Mouse (Mus musculus) gonadal fat pad, adult 2 months (tissue): Measurements from ENCODE around the gene Dctn3. TPM values are rescaled to one million over a fixed set of nuclear protein-coding genes. Genes with fewer than 3 reads are reported as not detected.
"Not testable (repeated sequence)": the region's sequence is repeated elsewhere in the genome, so short reads cannot be mapped to it uniquely, and the experiment has no call there.

Experiments
- DNase-seq: peaks from one replicate; pipeline ENCODE4 v3.0.0-alpha.2; 2012; ENCODE audit warnings: low read depth
- polyA plus RNA-seq: library from polyadenylated mRNA; depleted of rRNA; stranded (reverse); fragments of >200 nt; gene quantifications from 2 replicates; pipeline ENCODE4 v1.2.3, GENCODE M21; 2012; rRNA removed

The Dctn3 gene
- polyA plus RNA-seq = 77.0 and 98.9 TPM in 2 replicates

DNA sequence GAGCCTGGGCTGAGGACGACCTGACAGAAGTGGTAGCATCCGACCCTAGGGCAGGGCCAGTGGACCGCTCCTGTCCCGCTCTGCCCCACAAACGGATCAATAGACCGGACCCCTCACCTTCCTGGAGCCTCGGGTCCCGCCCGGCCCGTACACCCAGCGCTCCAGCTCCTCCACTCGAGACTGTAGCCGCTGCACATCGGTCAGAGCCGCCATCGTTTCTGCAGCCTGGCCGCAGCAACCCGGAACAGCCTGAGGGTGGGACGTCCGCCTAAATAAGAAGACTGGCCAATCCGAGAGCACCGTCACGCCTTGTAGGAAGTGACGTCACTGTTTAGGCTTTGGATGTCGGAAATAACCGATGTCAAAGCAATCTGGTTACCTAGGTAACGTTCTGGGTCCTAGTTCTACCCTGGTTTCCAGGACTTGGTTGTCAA lies at the start of gene Dctn3:
Gene Dctn3, minus strand, starts transcription at position 253 of the 434 bp plus-strand sequence.
- DNase-seq = no peak

GRCm38 (mm10) chr4:41767301-41767700 lies 44.3 kb upstream of the Dctn3 start:
- not testable (repeated sequence) for DNase-seq

GRCm38 (mm10) chr4:41763176-41763575 lies 40.2 kb upstream of the Dctn3 start:
- not testable (repeated sequence) for DNase-seq

DNA sequence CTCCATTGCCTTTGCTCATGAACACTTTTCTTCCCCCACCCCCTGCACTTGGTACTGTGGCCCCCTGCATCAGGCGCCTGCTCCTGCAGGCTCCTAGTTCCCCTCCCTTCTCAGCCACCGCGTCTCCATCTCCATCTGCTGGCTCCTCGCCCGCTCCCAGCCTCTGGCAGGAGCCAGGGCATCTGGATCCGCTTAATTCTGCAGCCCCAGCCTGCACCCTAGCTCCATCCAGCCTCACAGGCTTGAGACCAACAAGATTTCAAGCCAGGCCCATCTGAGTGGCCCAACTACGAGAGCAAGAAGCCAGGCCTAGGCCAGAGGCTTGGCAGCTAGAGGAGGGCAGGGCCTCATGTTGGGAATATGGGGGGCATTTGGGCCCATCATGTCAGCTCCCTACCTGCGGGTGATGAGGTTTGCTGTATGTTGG lies 39.7 kb upstream of the Dctn3 start:
- not testable (repeated sequence) for DNase-seq

DNA sequence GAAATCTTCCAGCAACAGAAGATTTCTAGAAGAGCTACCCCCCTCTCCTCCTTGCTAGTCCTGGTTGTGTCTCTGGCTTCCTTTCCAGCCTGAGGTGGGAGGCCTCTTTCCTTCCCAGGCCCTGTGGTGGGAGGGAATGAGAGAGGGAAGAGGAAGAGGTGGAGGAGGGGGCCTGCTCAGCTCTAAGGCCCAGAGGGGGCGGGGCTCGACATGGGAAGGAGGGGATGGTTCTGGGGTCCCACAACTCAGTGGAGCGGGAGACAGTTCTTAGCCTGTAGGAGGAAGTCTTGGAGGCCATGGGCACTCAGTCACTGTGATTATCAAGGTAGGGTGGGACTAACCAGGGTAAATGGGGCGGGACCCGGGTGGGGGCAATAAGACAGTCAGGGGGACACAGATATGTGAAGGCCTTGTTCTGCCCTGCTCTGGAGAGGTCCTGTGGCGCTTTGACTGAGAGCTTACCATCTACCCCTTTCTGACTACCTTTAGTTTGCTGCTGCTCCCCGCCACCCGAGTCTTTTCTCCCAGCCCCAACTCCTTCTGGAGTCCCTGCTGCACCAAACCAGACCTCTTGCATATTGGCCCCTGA lies 39.2 kb upstream of the Dctn3 start:
- no peak for DNase-seq

DNA sequence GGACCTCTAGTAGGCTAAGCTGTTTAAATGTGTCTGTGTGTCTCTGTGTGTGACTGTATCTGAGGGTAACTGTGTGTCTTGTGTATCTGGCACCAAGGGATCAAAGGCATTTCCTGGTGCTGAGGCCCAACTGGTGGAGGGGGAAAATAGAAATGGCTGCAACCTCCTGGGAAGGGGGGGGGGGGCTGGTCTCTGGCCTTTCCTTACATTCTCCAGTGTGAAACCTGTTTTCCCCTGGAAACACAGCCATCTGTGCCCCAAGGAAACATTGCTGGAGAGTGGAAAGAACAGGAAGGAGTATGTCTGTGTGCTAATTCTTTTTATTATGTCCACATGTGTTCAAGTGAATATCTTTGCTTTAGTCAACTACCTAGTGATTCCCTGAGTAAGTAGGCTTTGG lies 38.7 kb upstream of the Dctn3 start:
- DNase-seq = no peak

DNA sequence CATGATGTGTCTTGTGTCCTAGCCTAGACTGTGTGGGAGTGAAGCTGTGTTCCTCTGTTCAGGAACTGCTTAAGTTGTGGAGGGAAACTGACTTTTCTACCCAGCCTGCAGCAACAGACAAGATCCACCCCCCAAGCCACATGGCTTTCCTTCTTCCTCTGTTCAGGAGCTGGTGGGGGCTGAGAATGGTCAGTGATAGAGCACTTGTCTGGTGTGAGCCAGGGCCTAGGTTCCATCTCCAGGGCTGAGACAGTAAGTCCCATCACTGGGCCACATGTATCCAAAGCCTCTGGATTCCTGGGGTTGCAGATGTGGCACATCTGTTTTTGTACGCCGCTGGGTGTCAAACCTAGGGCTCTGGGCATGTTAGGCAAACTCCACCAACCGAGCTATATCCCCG lies 37.9 kb upstream of the Dctn3 start:
- no peak for DNase-seq

DNA sequence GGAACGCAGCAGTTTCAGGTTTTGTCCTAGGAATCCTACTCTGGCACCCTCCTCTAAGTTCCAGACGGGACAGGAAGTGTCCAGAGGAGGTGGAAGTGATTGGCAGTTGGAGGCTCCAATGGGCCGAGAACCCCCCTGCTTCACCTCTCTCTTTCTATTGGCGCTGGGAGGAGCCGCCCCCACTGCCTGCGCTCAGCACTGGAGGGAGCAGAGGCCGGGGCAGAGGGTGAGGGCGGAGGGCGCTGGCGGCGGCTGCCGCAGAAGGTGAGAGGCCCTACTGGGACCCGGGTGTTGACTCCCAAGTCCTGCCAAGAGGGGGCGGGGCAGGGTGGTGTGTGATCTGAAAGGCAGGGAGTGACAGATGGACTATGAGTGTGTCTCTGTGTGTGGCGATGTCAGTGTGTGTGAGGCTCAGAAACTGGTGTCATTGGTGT lies 37.3 kb upstream of the Dctn3 start:
- no peak for DNase-seq

DNA sequence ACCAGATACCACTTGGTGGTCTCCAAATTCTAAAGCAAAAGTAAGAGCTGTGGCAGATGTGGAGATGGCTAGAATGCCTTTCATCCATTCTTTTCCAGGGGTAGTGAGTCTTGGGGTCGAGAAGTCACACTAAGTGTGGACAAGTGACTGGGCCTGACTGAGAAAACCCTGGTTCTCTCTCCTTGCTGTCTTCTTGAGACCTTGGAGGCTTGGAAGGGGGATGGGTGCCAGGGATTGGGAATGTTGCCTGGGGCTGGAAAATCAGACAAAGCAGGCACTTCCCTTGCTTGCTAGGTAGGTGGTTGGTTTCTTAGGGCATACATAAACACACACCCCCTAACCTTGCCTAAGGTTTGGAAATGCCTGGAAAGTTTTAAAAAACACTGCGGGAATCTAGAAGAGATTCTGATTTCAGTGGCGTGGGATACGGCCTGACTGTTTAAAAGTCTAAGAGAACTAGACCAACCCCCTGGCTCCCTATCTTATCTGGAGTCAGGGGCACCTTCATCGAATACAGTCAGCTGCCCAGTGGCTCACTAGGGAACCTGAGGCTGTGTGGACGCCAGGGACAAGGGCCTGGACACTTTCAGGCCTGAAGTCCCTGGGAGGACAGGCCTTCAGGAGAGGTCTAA lies 36.8 kb upstream of the Dctn3 start:
- no peak for DNase-seq

DNA sequence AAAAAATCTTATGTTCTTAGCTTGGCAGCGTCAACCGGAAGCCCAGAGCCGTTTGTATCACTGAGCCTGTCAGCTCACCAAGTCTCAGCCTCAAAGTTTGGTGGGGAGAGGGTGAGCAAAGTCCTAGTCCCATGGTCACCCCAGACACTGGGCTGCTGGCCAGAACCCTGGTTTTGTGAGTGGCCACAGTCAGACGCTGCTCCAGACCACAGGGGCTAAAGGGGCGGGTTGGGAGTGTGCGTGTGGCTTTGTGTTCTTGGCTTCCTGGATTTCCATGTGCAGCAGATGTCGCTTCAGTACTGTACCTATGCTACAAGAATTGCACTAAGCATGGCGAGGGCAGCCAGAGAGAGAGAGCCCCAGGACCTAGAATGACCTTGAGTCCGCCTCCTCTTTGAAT lies 36.2 kb upstream of the Dctn3 start:
- no peak for DNase-seq

- no peak for DNase-seq
Measured at GRCm38 (mm10) chr4:41758701-41759100, 35.7 kb upstream of the Dctn3 start.

- no peak for DNase-seq
Measured at GRCm38 (mm10) chr4:41758021-41758420, 35.1 kb upstream of the Dctn3 start.

DNA sequence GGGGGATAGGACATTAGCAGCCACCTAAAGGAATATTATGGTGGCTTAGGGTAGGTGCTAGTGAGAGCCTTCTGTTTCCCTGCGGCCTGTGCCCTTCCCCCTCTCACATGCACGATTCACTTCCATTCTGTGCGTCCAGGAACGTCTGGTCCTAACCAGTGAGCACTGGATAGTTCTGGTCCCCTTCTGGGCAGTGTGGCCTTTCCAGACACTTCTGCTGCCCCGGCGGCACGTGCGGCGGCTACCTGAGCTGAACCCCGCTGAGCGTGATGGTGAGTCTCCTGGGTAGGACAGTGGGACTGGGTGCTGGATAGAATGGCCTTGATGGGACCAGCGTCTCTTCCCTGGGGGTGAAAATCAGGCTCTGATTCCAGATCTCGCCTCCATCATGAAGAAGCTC lies 34.4 kb upstream of the Dctn3 start:
- no peak for DNase-seq

- no peak for DNase-seq
Measured at GRCm38 (mm10) chr4:41756440-41756839, 33.5 kb upstream of the Dctn3 start.

- no peak for DNase-seq
Measured at GRCm38 (mm10) chr4:41755338-41756305, 32.7 kb upstream of the Dctn3 start, which contains the start of gene Sigmar1. Gene Sigmar1 (minus strand): TSS chr4:41756157.

DNA sequence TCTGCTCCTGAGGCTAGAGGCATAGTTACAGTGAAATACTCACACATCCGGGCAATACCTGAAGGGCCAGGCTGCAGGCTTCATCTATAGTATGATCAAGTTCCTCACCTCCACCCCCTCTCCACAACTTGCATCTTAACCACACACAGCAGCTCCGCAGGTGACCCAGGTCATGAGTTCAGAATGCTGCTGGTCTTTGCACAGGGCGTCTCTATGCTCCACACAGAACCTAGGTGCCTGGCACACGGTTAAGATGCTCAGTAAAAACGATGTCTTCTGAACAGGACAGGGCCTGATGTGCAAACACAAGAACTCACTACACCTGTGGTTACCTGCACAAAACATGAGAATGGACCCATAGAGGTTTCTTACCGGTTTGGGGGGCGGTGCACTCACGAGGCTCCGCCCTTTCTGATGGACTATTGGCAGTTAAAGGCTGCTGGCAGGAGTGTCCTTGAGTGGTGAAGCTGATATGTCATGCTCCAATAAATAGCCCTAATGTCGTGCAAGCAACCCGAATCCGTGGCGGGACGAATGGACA lies 31.9 kb upstream of the Dctn3 start, which contains the start of gene Galt:
Gene Galt, plus strand, starts transcription at position 432 of the 541 bp plus-strand sequence.
- DNase-seq = no peak

DNA sequence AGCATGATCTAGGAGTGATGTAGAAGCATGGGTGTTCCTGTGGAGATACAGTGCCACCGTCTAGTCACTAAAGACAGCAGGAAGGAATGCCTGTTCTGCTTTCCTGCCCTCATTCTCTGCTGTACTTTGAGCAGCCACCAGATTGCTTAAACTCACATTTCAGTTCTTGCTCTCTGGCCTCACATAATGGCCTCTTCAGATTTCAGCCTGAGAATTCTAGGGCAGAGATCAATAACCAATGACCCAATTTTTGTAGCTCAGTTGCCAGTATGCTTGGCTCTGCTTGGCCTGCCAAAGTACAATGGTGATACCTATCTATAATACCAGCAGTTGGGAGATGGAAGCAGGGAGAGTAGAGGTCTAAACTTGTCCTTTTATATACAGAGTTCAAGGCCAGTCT lies 22.1 kb upstream of the Dctn3 start:
- DNase-seq = no peak

DNA sequence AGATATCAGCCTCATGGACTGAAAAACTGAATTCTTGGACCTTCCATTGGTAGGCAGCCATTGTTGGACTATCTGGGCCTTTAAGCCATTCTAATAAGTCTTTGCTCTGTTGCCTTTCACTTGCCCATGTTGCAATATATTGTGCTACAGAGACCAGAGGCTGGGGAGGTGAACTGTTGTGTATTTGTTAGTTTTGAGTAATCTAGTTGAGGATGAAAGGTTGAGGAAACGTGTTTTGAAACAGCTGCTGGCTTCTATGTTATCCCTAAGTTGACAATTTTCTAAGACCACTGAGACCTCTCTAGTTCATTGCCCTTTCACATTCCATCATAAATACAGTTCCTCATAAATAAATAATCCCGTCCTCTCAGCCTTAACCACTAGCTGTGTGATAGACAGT lies 21.2 kb upstream of the Dctn3 start:
- no peak for DNase-seq

DNA sequence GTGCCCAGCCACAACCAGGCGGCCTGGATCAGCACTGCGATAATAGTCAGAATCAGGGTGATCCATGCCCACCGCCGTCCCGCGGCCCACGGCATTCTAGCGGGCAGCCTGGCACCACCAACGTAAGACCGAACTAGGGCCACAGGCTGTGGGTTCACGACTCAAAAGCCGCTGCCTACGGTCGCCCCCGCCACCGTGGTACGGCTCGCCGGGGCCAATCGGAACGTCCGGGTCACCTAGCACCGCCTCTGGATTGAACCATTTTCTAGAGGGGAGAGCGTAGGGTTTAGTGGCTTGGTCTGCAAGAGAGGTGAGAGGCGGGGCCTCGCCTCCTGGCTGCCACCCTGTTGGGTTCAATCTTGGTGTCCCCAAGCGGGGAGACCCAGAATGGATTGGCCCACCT lies 18.2 kb upstream of the Dctn3 start:
- no peak for DNase-seq

DNA sequence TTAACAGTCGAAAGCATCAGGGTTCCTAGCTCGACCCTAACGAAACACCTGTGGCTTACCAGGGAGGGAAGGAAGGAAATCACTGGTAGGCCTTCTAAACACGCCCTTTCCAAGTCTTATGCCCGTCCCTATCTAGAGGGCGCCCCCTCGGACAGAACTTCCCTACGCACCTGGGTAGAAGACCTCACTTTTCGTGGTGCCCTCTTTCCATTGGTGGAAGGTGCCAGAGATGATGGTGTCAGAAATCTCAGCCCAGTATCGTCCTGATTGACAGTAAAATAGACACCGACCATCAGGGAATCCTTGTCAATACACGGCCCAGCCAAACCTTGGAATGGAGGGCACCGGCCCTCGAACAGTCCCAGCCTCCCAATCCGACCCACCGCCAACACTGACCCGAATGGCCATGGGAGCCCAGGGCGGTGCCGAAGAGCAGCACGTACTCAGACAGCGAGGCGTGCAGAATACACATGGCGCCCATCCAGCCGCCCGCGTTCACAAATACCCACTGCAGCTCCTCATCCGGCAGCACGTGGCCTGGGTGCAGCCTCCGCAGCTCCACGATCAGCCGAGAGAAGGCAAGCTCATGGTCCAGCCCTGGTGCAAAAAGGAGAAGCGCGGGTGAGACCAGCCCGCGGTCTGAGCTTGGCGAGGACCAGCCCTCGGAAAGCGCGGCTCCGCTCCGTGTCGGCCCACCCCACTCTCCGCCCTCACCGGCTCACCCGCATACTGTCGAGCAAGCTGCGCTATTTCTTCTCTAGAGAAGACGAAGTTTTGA lies 17.6 kb upstream of the Dctn3 start:
- DNase-seq = no peak

DNA sequence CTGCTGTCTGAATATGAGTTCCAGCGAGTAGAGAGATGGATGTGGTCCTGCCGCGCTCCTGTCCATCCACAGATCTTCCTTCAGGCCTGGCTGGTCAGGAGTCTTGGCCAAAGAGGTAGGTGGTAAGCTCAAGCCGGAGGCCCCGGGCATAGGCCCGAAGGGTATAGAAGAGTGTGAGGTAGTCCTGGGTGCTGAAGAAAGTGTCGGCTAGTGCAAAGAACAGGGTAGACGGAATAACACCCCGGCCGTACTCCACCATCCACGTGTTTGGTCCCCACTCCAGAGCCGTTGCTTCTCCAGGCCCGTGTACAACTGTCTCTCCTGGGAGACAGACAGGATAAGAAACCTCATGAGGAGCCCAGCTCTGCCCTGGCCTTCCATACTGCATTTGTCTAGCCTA lies 16.3 kb upstream of the Dctn3 start:
- no peak for DNase-seq
